Mouse (Mus musculus): ENCODE measurements around the gene Aspscr1. TPM values are rescaled to one million over a fixed set of nuclear protein-coding genes. Genes with fewer than 3 reads are reported as not detected.

Gene Aspscr1
- total RNA-seq, 2 experiments from 2014 or later, result 34.8 to 39.8 TPM

DNA sequence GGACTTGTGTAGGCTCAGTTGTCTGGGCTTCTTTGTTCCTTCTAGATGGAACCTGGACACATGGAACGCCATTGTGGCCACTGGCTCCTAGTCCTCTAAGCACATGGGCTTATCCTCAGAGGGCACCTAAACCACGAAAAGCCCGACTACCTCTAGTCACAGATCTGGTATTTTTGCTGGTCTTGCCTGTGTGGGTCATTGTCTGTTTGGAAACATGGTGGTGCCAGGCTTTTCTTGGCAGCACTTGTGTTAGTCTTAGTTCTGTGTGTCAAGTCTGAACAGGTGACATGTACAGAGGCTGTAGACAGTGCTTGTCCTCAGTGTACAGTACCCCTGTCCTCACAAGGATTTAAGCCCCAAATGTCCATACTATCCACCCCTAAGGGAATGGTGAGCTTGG, 10.8 kb downstream of the Aspscr1 start:
- DNase-seq, result no peak

- no peak for DNase-seq
Measured at GRCm38 (mm10) chr11:120684086-120684485, 11.3 kb downstream of the Aspscr1 start.

DNA sequence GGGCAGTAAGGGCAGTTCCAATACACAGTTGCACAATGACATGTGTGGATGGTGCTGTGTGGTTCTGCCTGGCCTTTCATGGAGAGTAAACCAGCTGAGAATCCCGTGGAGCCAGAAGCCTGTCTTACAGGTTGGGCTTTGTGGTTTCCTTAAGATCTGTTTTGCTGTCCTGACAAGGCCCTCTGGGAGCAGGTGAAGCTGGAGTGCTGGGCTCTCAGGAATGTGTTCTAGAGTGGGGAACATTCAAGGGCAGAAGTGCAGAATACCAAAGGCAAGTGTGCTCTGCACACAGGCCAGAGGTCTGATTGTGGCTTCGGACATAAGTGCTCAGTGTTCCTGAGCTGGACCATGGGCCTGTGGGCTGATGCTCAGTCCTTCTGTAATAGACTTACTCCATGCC, 11.9 kb downstream of the Aspscr1 start:
- DNase-seq, result no peak

DNA sequence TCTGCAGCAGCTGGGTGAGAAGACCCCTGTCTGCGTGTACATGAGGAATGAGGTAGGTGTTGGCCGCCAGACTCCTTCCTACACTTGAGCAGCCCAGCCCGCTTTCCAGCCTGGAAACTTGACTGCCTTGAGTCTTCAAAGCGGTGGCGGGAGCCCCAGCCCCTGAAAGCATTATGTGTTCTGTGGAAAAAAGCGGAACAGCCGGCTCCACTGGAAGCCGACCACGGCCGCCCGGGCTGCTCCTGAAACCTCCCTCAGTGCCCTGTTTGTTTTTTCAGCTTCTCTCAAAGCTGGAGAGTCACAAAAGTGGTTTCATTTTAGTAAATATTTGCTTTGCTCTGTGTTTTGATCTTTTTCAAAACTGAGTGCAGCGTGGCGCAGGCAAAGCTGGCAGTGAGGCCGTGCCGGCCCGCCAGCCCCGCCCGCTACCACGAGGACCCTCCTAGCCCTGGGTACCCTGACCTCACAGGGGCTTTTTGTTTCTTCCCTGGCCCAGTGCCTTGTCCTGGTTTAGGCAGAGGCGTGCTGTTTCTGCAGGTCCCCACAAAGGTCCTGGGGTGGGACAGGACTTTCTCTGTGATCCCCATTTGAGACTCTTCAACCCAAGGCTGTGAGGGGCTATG, 14.0 kb downstream of the Aspscr1 start:
- no peak for DNase-seq

GRCm38 (mm10) chr11:120689365-120689764, 16.6 kb downstream of the Aspscr1 start:
- no peak for DNase-seq

- no peak for DNase-seq
Measured at GRCm38 (mm10) chr11:120692471-120693011, 19.8 kb downstream of the Aspscr1 start.

GRCm38 (mm10) chr11:120693461-120693860, 20.7 kb downstream of the Aspscr1 start:
- no peak for DNase-seq

DNA sequence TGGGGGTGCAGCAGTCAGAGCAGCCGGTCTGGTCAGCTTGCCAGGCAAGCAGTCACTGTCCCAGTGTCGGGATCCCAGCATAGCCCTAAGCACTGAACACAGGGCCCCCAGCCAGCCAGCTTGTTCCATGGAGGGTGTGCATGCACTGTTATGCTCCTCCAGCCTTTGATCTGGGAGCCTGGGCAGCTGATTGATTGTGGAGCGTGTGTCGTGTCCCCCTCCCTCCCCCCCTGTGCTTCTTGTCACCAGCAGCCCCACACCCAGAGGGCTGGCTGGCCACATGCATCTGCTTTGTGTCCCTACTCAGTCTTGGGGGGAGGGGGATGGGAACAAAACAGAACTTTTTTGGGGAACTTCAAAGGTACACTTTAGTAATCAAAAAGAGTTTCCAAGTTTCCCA, 22.4 kb downstream of the Aspscr1 start:
- DNase-seq, result no peak

DNA sequence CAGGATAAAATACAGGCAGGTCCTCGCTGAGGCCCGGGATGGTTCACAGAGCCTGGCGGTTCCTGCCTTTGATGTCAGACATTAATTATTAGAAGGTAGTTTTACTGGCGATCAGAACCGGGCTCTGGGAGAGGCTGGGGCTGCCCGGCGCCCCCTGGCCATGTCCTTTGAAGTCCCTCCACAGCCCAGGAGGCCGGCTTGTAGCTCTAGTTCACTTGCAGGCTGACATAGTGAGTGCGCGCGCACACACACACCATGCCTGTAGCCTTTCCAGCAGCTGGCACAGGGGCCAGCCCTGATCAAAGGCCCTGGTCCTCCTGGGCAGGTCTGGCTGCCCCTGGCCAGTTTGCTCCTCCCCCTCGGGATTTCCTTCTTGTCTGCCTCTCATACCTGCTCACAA, 22.9 kb downstream of the Aspscr1 start:
- no peak for DNase-seq

GRCm38 (mm10) chr11:120696568-120696967, 23.8 kb downstream of the Aspscr1 start:
- DNase-seq, result no peak

GRCm38 (mm10) chr11:120697741-120698140, 25.0 kb downstream of the Aspscr1 start:
- DNase-seq, result peak; percentile 45

- no peak for DNase-seq
Measured at GRCm38 (mm10) chr11:120703696-120704454, 31.1 kb downstream of the Aspscr1 start.

DNA sequence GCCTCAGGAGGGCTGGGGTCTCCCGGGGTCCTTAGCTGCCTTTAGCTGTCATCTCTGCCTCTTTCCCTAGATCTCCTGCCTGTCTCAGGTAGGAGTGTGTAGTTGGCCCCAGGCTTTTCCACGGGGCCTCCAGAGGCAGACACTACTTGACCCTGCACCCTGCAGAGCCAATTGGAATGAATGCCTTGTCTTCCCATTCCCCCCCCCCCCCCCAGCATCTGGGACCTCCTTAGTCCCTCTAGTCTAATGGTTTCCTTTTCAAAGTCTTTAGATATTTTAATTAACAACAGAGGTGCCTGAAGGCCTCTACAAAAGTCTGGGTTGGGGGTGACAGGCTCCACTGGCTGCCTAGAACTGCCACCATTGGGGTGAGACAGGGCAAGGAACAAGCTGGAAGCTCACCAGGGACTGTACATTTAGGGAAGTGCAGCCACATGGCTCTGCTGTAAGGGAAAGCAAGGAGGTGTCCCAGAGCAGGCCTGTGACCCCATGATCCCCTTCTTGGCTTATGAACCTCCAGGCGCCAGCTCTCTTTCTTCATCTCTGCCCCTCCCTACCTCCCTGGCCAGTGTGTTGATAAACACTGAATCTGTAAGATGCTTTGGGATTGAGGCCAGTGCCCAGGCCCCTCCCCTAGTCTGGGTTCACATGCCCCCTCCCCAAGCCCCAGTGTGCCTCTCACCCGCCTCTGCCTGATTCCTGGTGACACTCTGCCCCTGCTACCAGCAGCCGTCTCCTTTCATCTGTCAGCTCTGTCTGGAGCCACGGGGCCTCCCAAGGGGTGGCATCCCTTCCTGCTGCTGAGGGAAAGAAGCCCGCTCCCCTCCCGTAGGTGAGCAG, 31.9 kb downstream of the Aspscr1 start:
- no peak for DNase-seq

DNA sequence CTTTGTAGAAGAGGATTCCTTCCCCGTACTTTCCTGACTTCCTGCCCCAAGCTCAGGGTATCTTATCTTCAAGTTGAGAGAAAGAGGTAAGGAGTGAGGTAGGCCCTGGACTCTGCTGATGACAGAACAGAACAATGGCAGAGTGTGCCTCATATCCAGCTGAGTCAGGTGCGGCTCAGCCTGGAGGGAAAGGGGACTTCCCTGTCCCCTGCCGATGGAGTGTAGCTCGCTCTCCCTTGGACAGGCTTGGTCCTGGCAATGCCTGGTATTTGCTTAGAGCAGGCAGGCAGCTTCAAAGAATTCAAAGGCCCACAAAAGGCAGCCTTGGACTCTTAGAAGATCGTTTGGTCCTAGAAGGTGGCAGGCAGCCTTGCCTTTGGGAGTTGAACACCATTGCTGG, 33.3 kb downstream of the Aspscr1 start:
- DNase-seq, result no peak

- DNase-seq, result no peak
Measured at GRCm38 (mm10) chr11:120707225-120707624, 34.5 kb downstream of the Aspscr1 start.

DNA sequence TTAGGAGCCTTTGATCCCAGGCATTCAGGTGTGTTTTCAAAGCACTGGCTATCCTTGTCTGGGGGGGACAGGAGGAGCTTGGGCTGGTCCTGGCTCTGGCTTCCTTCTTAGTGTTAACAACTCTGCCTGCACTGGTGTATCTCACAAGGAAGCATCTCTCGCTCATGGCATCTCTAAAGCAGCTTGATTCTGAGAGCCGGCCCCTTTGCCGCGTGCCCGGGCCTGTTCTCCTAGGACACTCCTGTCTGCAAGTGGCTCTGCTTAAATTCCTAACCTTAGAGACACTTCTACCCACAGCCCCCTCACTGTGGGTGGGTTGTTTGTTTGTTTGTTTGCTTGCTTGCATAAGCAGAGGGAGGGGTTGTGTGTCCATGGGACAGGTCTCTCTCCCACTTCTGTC, 35.2 kb downstream of the Aspscr1 start:
- DNase-seq, result no peak

GRCm38 (mm10) chr11:120709551-120709950, 36.8 kb downstream of the Aspscr1 start:
- no peak for DNase-seq

GRCm38 (mm10) chr11:120710672-120711071, 37.9 kb downstream of the Aspscr1 start:
- DNase-seq, result no peak

DNA sequence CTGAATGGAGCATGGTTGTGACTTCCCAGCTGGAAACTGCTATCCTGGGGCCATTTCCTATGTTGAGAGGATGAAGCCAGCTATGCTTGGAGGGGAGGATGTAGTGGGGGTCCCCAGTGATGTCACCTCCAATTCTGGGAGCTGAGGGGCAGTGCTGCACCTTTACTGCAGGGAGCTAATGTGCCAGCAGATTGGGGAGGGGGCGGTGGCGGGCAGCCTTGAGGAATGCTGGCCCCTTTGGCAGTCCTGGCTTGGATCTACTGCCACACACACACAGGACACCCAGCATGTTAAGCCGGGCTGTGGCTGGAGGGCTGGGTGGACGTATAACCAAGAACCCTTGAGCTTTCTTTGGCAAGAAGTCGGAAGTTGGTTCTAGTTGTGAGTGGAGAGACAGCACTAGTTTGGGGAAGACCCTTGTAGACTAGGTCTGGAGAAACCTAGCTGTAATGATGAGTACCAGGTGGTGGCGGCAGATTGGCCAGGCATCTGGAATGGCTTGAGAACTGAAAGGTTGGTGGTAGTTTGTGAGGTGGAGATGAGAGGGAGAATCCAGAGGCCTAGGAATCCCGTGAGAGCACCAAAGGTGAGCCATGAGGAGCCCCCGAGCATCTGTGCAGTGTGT, 39.3 kb downstream of the Aspscr1 start:
- no peak for DNase-seq

- DNase-seq, result peak; percentile 71
Measured at GRCm38 (mm10) chr11:120712771-120713568, 40.2 kb downstream of the Aspscr1 start.

Measured in gastrocnemius, postnatal 10 days (tissue).